Mouse (Mus musculus) ZHBTc4 (cell line): ENCODE results near the gene Igfbp2.

ENCODE experiments used
- DNase-seq: peaks from one replicate; pipeline ENCODE4 v3.0.0-alpha.2; 2011; ENCODE audit warnings: low read depth, low spot score

Igfbp2 gene

GRCm38 (mm10) chr1:72815184-72815583, 9.1 kb upstream of the Igfbp2 start:
- no peak for DNase-seq

GRCm38 (mm10) chr1:72815616-72816015, 8.7 kb upstream of the Igfbp2 start:
- DNase-seq = no peak

- peak; percentile 29 for DNase-seq
These were observed 4.3 kb upstream of the Igfbp2 start for GRCm38 (mm10) chr1:72819995-72820394.

- peak; percentile 47 for DNase-seq
These were observed 1.4 kb upstream of the Igfbp2 start for GRCm38 (mm10) chr1:72822893-72823292.

GRCm38 (mm10) chr1:72824707-72825101, 401 bp downstream of the Igfbp2 start:
- no peak for DNase-seq

- DNase-seq = no peak
These were observed 983 bp downstream of the Igfbp2 start for GRCm38 (mm10) chr1:72825286-72825685.

- DNase-seq = no peak
These were observed 1.6 kb downstream of the Igfbp2 start for GRCm38 (mm10) chr1:72825921-72826320.

GRCm38 (mm10) chr1:72826446-72826845, 2.1 kb downstream of the Igfbp2 start:
- DNase-seq = peak; percentile 78

- DNase-seq = no peak
These were observed 2.6 kb downstream of the Igfbp2 start for GRCm38 (mm10) chr1:72826931-72827330.

GRCm38 (mm10) chr1:72827411-72828315, 3.4 kb downstream of the Igfbp2 start:
- peak; percentile 76 for DNase-seq

- no peak for DNase-seq
These were observed 4.5 kb downstream of the Igfbp2 start for GRCm38 (mm10) chr1:72828843-72829242.

- DNase-seq = no peak
These were observed 6.2 kb downstream of the Igfbp2 start for GRCm38 (mm10) chr1:72830485-72830884.

- no peak for DNase-seq
These were observed 8.4 kb downstream of the Igfbp2 start for GRCm38 (mm10) chr1:72832715-72833153.

- no peak for DNase-seq
These were observed 9.3 kb downstream of the Igfbp2 start for GRCm38 (mm10) chr1:72833563-72833962.

- DNase-seq = no peak
These were observed 15.1 kb downstream of the Igfbp2 start for GRCm38 (mm10) chr1:72839356-72839755.

GRCm38 (mm10) chr1:72839791-72840190, 15.5 kb downstream of the Igfbp2 start:
- DNase-seq = no peak

- no peak for DNase-seq
These were observed 18.6 kb downstream of the Igfbp2 start for GRCm38 (mm10) chr1:72842666-72843459.

- DNase-seq = no peak
These were observed 20.4 kb downstream of the Igfbp2 start for GRCm38 (mm10) chr1:72844675-72845074.

GRCm38 (mm10) chr1:72847849-72848380, 23.6 kb downstream of the Igfbp2 start:
- no peak for DNase-seq

- no peak for DNase-seq
These were observed 24.7 kb downstream of the Igfbp2 start for GRCm38 (mm10) chr1:72849037-72849436.

- DNase-seq = no peak
These were observed 29.5 kb downstream of the Igfbp2 start for GRCm38 (mm10) chr1:72853759-72854158.
